Mouse (Mus musculus) myocyte (in vitro differentiated cells): ENCODE data around the gene Rbm33.

Source experiments
- CEBPB ChIP-seq: IDR thresholded peaks from 2 replicates; pipeline ENCODE4 v1.6.1; 2011; ENCODE audit warnings: mild to moderate bottlenecking, moderate library complexity; ENCODE audit not compliant: poor library complexity, insufficient read depth, severe bottlenecking
- E2F4 ChIP-seq: IDR thresholded peaks from one replicate; pipeline ENCODE4 v1.6.1; 2011; ENCODE audit warnings: mild to moderate bottlenecking, control low read depth, moderate library complexity; ENCODE audit not compliant: insufficient read depth
- MAX ChIP-seq: IDR thresholded peaks from one replicate; pipeline ENCODE4 v1.6.1; 2011; ENCODE audit warnings: low read depth, mild to moderate bottlenecking, control low read depth
- MYOD1 ChIP-seq, 3 experiments: IDR thresholded peaks; one replicate each; pipeline ENCODE4 v1.6.1; 2011; ENCODE audit warnings: control low read depth in 2 of 3, low read depth in 2 of 3, mild to moderate bottlenecking in 2 of 3, moderate library complexity in 1 of 3; ENCODE audit not compliant: insufficient read length in 2 of 3, control insufficient read depth in 1 of 3
- POLR2A ChIP-seq: IDR thresholded peaks from one replicate; pipeline ENCODE4 v1.6.1; 2011; ENCODE audit warnings: low read depth, mild to moderate bottlenecking, control low read depth, moderate library complexity; ENCODE audit not compliant: insufficient read length
- SRF ChIP-seq: IDR thresholded peaks from one replicate; pipeline ENCODE4 v1.6.1; 2011; ENCODE audit warnings: low read depth; ENCODE audit not compliant: control insufficient read depth, insufficient read length
- TCF12 ChIP-seq: IDR thresholded peaks from one replicate; pipeline ENCODE4 v1.6.1; 2011; ENCODE audit warnings: mild to moderate bottlenecking, control low read depth; ENCODE audit not compliant: poor library complexity, insufficient read depth, severe bottlenecking
- TCF3 ChIP-seq: IDR thresholded peaks from one replicate; pipeline ENCODE4 v1.6.1; 2011; ENCODE audit warnings: low read depth, control low read depth; ENCODE audit not compliant: insufficient read length
- USF1 ChIP-seq: IDR thresholded peaks from one replicate; pipeline ENCODE4 v1.6.1; 2011; ENCODE audit warnings: low read depth, mild to moderate bottlenecking, control low read depth, moderate library complexity

DNA sequence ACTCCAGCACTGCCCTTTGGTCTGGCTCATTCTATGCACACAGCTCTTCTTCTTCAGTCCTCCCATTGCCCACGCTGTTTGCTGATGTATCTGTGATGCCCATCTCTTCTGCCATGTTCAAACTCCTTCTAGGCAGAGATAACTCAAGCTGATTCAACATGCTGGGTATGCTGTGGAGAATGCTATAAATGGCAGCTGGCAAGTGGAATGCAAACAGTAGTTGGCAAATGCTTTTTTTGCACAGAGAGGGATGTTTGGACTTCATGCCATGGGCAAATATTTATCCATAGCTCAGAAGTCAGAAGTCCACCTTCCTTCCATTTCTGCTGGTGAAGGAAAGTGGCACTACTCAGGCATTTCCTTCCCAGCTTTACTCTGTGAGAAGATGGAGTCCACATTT, 14.2 kb upstream of the Rbm33 start:
- TF ChIP-seq POLR2A (no peak), TCF12 (no peak), MYOD1 (IDR thresholded peaks at IDR 0.05; ENCODE audit: control insufficient read depth in 1 of 3, insufficient read length in 2 of 3, low read depth in 2 of 3) (no peak), SRF (no peak), TCF3 (no peak), E2F4 (no peak), CEBPB (no peak), MAX (no peak), USF1 (no peak)
